Mouse (Mus musculus): ENCODE data around the gene Zfp423. TPM values are rescaled to one million over a fixed set of nuclear protein-coding genes. Genes with fewer than 3 reads are reported as not detected.

Zfp423 gene
- polyA plus RNA-seq, 1 experiment from 2014 or later = 24.8 TPM

- Histone ChIP-seq H3K27ac (replicated peaks) (peak overlapping the region; percentile 70), H3K27me3 (ENCODE audit: low read depth, poor library complexity, severe bottlenecking) (no peaks in the 10 kb centered on the region), H3K4me1 (peaks cover 72% of the 10 kb centered on the region), H3K9me3 (replicated peaks) (no peaks in the 10 kb centered on the region), H3K4me3 (no peak overlapping the region), H3K36me3 (peaks cover 24% of the 10 kb centered on the region)
- DNase-seq (ENCODE audit: low spot score) = no peak
- WGBS = 75% methylated on average over 5 of the region's 5 CpGs
Observed at GRCm38 (mm10) chr8:87918004-87918403, 41.4 kb downstream of the Zfp423 start.

DNA sequence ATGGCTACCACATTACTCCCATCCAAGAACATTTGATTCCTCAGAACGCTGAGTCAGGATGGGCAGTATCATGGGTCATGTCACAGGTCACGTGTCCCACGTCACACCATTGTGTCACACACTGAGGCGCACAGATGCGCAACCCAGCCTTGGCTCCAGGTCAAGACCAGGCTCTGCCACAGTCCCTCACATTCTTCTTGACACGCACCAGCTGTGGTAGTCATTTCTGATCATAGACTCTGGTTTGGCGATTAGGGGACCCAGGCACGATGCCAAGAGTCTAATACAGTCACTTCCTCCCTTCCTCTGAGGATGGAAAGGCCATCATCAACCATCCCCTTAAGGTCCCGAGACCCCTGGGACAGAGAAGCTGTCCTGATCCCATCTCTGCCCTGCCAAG lies 43.6 kb downstream of the Zfp423 start:
- H3K27ac ChIP-seq (replicated peaks) = no peak overlapping the region
- no peaks in the 10 kb centered on the region for H3K27me3 ChIP-seq (ENCODE audit: low read depth, poor library complexity, severe bottlenecking)
- DNase-seq (ENCODE audit: low spot score) = no peak
- H3K4me1 ChIP-seq = peaks cover 79% of the 10 kb centered on the region
- H3K36me3 ChIP-seq = peaks cover 9% of the 10 kb centered on the region; the same call in 1 of the 2 replicates
- no peaks in the 10 kb centered on the region for H3K9me3 ChIP-seq (replicated peaks)
- 95% methylated on average over 9 of the region's 9 CpGs for WGBS
- H3K4me3 ChIP-seq = no peak overlapping the region

GRCm38 (mm10) chr8:87914247-87914967 lies 45.0 kb downstream of the Zfp423 start:
- H3K27ac ChIP-seq (replicated peaks) = peak overlapping the region; percentile 61; the same call in 1 of the 2 replicates
- no peak for DNase-seq (ENCODE audit: low spot score)
- no peak overlapping the region for H3K4me3 ChIP-seq
- H3K4me1 ChIP-seq = peaks cover 89% of the 10 kb centered on the region
- no peaks in the 10 kb centered on the region for H3K27me3 ChIP-seq (ENCODE audit: low read depth, poor library complexity, severe bottlenecking)
- 72% methylated on average over 6 of the region's 6 CpGs for WGBS
- H3K9me3 ChIP-seq (replicated peaks) = no peaks in the 10 kb centered on the region
- H3K36me3 ChIP-seq = 0 out of 2 replicates have a peak, but pooled peaks cover 8% of the 10 kb centered on the region

- Histone ChIP-seq H3K27me3 (ENCODE audit: low read depth, poor library complexity, severe bottlenecking) (no peaks in the 10 kb centered on the region), H3K4me3 (no peak overlapping the region), H3K4me1 (peaks cover 64% of the 10 kb centered on the region), H3K36me3 (peaks cover 13% of the 10 kb centered on the region), H3K9me3 (replicated peaks) (no peaks in the 10 kb centered on the region), H3K27ac (replicated peaks) (no peak overlapping the region)
- 82% methylated on average over 2 of the region's 2 CpGs for WGBS
- no peak for DNase-seq (ENCODE audit: low spot score)
Observed at GRCm38 (mm10) chr8:87908940-87909339, 50.5 kb downstream of the Zfp423 start.

- Histone ChIP-seq H3K36me3 (peaks cover 30% of the 10 kb centered on the region), H3K4me3 (no peak overlapping the region), H3K27ac (replicated peaks) (no peak overlapping the region), H3K9me3 (replicated peaks) (no peaks in the 10 kb centered on the region), H3K27me3 (ENCODE audit: low read depth, poor library complexity, severe bottlenecking) (no peaks in the 10 kb centered on the region), H3K4me1 (peaks cover 37% of the 10 kb centered on the region)
- no peak for DNase-seq (ENCODE audit: low spot score)
- 97% methylated on average over 5 of the region's 5 CpGs for WGBS
Observed at GRCm38 (mm10) chr8:87905404-87905803, 54.0 kb downstream of the Zfp423 start.

DNA sequence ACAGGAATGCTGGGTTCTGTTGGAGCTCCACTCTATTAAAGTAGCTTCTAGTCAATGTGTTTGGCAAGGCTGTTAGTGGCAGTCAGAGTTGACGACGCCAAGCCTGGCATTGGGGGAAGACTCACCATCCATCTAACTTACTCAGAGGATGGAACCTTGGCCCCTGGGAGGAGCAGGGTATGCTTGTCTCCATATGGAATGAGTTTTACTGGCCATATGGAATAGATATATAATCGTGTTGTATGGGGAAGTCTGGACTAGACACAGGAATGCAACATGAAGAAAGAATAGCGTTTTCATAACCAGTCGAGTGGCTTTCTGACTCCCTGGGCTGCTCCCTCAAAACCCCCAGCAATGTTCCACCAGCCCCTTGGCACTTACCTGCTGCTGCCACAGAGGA lies 55.3 kb downstream of the Zfp423 start:
- Histone ChIP-seq H3K4me3 (no peak overlapping the region), H3K9me3 (replicated peaks) (no peaks in the 10 kb centered on the region), H3K27me3 (ENCODE audit: low read depth, poor library complexity, severe bottlenecking) (no peaks in the 10 kb centered on the region), H3K27ac (replicated peaks) (no peak overlapping the region), H3K36me3 (peaks cover 30% of the 10 kb centered on the region), H3K4me1 (peaks cover 24% of the 10 kb centered on the region)
- WGBS = 84% methylated on average over 5 of the region's 5 CpGs
- DNase-seq (ENCODE audit: low spot score) = no peak

DNA sequence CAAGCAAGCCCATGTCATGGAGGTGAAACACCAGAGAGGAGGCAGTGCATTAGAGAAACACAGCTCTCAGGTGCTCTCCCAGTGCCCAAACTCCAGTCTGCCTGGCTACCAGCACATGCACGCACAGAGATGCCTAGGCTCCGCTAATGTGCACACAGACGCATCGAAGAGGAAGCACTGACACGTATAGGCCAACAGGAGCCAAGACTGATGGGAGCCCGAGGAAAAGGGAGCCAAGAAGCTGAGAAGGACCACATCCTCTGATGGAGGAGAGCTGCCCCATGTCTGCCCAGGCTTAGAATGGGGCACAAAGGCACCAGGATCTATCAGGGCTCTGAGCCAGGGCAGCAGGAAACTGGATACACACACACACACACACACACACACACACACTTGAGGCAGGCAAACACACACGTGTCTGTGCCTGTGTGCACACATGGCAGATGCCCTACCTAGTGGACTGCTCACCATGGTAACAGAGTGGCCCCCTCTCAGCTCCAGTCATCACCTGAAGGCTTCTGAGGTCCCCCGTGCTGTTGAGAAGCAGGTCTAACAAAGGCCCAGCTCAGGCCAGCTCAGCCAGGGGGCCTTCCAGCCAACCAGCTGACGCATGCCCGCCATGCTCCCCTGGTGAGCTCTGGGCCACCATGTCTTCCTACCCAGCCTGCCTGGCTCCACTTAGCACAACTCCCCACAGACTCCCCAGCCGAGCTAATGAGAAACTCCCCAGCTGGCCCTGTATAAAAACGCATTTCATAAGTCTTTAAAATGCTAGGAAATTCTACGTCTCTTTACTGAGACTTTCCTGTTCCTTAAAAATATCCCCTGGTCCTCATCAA lies 64.0 kb downstream of the Zfp423 start:
- DNase-seq (ENCODE audit: low spot score) = no peak
- H3K4me1 ChIP-seq = peaks cover 67% of the 10 kb centered on the region

GRCm38 (mm10) chr8:87894287-87894686 lies 65.1 kb downstream of the Zfp423 start:
- Histone ChIP-seq H3K36me3 (peaks cover 3% of the 10 kb centered on the region; the same call in 1 of the 2 replicates), H3K27me3 (ENCODE audit: low read depth, poor library complexity, severe bottlenecking) (no peaks in the 10 kb centered on the region), H3K27ac (replicated peaks) (peak overlapping the region; percentile 68; the same call in 1 of the 2 replicates), H3K4me1 (peaks cover 79% of the 10 kb centered on the region), H3K9me3 (replicated peaks) (no peaks in the 10 kb centered on the region), H3K4me3 (no peak overlapping the region)
- DNase-seq (ENCODE audit: low spot score) = no peak
- WGBS = 53% methylated on average over 8 of the region's 8 CpGs

More for the DNA sequence above, 64.0 kb downstream of the Zfp423 start:
- Histone ChIP-seq H3K27ac (replicated peaks) (peak overlapping the region; percentile 68), H3K36me3 (peaks cover 3% of the 10 kb centered on the region; the same call in 1 of the 2 replicates), H3K4me3 (no peak overlapping the region), H3K9me3 (replicated peaks) (no peaks in the 10 kb centered on the region), H3K27me3 (ENCODE audit: low read depth, poor library complexity, severe bottlenecking) (no peaks in the 10 kb centered on the region)
- WGBS = 70% methylated on average over 13 of the region's 13 CpGs

DNA sequence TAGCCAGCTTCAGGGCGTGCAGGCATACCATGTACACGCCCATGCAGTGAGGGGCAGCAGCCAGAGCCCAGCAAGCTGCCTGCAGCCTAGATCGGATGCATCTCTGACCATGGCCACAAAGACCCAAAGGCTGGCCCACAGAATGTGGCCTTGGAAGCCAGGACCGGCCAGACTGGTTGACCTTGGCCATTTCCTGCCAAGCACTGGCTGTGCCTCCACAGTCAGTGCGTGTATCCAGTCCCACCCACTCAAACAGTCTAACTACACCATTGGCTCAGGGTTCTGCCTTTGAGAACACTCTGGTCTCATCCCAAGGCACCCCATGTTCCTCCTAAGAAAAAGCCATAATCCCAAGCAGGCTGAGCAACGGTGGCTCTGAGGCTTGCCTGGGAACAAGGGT lies 65.8 kb downstream of the Zfp423 start:
- DNase-seq (ENCODE audit: low spot score) = no peak
- peaks cover 6% of the 10 kb centered on the region; the same call in 1 of the 2 replicates for H3K36me3 ChIP-seq
- H3K9me3 ChIP-seq (replicated peaks) = no peaks in the 10 kb centered on the region
- peaks cover 86% of the 10 kb centered on the region for H3K4me1 ChIP-seq
- H3K27ac ChIP-seq (replicated peaks) = peak overlapping the region; percentile 52
- no peaks in the 10 kb centered on the region for H3K27me3 ChIP-seq (ENCODE audit: low read depth, poor library complexity, severe bottlenecking)
- no peak overlapping the region for H3K4me3 ChIP-seq
- WGBS = 73% methylated on average over 6 of the region's 6 CpGs

DNA sequence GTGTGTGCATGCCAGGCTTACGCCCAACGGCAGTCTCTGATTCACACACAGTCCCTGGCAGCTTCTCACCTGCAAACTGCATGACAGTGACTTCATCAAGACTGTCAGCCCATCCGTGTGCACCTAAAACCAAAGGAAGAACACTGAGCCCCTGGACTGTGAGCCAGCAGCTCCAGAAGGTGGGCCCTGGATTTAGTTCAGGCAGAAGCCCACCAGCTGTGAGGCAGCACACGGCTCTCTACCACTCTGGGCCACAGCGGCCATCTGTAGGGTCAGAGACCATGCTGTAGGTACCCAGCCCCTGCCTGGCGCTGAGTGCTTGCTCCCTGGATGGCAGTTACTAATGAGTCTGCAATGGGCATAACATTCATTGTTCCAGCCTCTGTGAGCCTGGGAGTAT lies 66.5 kb downstream of the Zfp423 start:
- Histone ChIP-seq H3K9me3 (replicated peaks) (no peaks in the 10 kb centered on the region), H3K4me3 (no peak overlapping the region), H3K36me3 (peaks cover 6% of the 10 kb centered on the region; the same call in 1 of the 2 replicates), H3K4me1 (peaks cover 93% of the 10 kb centered on the region), H3K27me3 (ENCODE audit: low read depth, poor library complexity, severe bottlenecking) (no peaks in the 10 kb centered on the region), H3K27ac (replicated peaks) (peak overlapping the region; percentile 38; the same call in 1 of the 2 replicates)
- DNase-seq (ENCODE audit: low spot score) = no peak
- WGBS = 85% methylated on average over 6 of the region's 6 CpGs

DNA sequence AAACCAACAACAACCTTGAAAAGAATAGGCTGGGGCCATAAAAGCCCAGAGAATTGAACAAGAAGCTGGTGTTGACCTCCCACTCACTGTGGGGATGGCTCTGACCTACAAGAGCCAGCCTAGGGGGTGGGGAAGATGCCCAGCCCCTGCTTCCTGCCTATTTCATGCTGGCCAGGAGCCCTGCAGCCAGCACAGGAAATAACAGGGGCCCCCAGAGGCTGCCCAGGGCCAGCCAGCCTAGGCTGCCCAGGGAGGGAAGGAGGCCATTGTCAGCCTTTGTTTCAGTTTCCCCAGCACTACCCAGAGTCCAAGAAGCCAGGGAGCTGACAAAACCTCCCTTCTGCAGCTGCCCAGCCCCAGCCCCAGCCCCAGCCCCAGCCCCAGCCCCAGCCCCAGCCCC lies 67.5 kb downstream of the Zfp423 start:
- no peaks in the 10 kb centered on the region for H3K9me3 ChIP-seq (replicated peaks)
- H3K4me1 ChIP-seq = peaks cover 95% of the 10 kb centered on the region
- H3K27me3 ChIP-seq (ENCODE audit: low read depth, poor library complexity, severe bottlenecking) = no peaks in the 10 kb centered on the region
- H3K4me3 ChIP-seq = no peak overlapping the region
- H3K36me3 ChIP-seq = peaks cover 6% of the 10 kb centered on the region; the same call in 1 of the 2 replicates
- DNase-seq (ENCODE audit: low spot score) = no peak
- peak overlapping the region; percentile 80 for H3K27ac ChIP-seq (replicated peaks)

DNA sequence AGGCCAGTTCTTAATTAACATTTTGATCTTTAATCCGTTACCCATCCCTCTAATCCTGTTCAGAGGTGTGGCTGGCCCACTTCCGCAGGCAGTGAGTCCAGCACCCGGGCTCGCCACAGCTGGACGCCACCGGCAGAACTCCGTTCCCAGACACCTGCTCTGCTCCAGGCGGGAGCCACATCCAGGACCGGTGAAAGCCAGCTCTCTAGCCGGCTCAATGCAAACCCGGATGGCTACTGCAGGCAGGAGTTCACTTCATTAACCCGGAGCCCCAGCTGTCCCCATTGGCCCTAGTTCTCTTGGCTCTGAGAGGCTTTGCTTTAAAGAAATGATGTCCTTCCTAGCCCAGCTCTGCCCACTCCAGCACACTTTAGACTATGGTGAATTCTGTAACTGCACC lies 71.4 kb downstream of the Zfp423 start:
- H3K36me3 ChIP-seq = peaks cover 5% of the 10 kb centered on the region; the same call in 1 of the 2 replicates
- WGBS = 30% methylated on average over 12 of the region's 12 CpGs
- no peak overlapping the region for H3K4me3 ChIP-seq
- no peaks in the 10 kb centered on the region for H3K9me3 ChIP-seq (replicated peaks)
- H3K4me1 ChIP-seq = peaks cover 77% of the 10 kb centered on the region
- H3K27ac ChIP-seq (replicated peaks) = 0 out of 2 replicates have a peak overlapping the region, but pooled peaks have one; percentile 39
- no peaks in the 10 kb centered on the region for H3K27me3 ChIP-seq (ENCODE audit: low read depth, poor library complexity, severe bottlenecking)
- peak; percentile 25 for DNase-seq (ENCODE audit: low spot score)

DNA sequence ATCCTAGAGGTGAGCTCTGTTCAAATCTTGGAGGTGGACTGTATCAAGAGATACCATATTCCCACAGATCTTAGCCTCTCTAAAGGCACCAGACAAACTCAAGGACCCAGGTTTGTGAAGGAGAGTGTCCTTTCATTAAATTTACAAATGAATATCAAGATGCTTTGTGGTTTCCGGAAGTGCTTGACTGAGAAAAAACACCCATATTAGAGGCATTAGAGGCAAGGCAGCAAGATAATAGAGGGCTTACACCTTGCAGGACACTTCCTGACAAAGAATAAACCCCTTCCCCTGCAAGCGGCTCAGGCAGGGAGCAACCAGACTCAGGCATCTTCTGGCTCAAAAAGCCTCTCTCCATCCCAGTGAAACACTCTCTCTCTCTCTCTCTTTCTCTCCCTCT lies 78.3 kb downstream of the Zfp423 start:
- H3K4me1 ChIP-seq = peaks cover 54% of the 10 kb centered on the region
- no peaks in the 10 kb centered on the region for H3K27me3 ChIP-seq (ENCODE audit: low read depth, poor library complexity, severe bottlenecking)
- peaks cover 16% of the 10 kb centered on the region; the same call in 1 of the 2 replicates for H3K36me3 ChIP-seq
- WGBS = 67% methylated on average over 2 of the region's 2 CpGs
- no peak for DNase-seq (ENCODE audit: low spot score)
- no peak overlapping the region for H3K27ac ChIP-seq (replicated peaks)
- no peaks in the 10 kb centered on the region for H3K9me3 ChIP-seq (replicated peaks)
- H3K4me3 ChIP-seq = no peak overlapping the region
